Mouse (Mus musculus) gastrocnemius, postnatal 4 days (tissue): ENCODE measurements at regions not wholly inside any gene's neighbourhood (a gene's known extent, or its start where the extent isn't known, plus 50 kb on each side); places are given as distances from the start of the nearest gene placed in this dataset.

Source experiments
- DNase-seq, 2 experiments: peaks; one replicate each; pipeline ENCODE4 v3.0.0; 2021 to 2022; ENCODE audit warnings: low spot score in 2 of 2, mixed read lengths in 2 of 2

GRCm38 (mm10) chrX:14091661-14092060 lies 119.3 kb upstream of the H2al1n start:
- no peak for DNase-seq

GRCm38 (mm10) chrX:14133571-14133970 lies 77.4 kb upstream of the H2al1n start:
- no peak for DNase-seq

DNA sequence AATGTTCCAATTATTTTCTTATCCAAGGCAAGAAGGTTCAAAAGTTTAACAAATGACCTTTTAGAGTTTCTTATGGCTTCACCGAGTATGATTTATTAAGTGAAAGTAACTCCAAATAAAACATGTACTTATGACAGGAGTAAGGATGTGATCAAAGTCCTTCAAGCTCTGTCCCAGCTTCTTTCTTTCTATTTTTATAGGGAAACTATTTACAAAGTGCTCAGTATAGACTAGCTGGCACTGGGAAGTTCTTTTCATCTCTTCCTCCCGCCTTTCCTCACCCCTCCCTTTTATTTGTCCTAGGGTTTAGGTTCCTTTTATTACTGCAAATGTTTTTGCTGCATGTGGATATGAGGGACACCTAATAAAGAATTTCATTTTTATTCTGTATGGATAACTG lies 76.3 kb upstream of the H2al1n start:
- DNase-seq = no peak

DNA sequence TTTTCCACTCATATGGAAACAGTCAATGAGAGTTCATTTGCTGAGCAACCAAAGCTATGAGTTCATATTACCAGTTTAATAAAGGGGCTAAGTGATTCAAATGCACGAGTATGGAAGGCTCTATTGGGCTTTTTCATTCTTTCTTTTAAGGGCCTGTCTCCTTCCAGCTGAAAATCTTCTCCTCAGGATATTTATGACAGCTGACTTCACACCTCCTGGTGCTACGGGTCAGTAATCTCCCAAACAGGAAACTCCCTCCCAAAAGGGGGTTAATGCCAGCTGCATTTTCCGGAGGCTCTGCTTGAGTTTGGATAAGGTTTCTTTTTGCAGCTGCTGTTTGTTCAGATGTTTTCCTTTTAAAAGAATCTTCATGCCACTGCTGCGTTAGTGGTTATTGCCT lies 72.5 kb upstream of the H2al1n start:
- DNase-seq = peak in 1 of 2 experiments; percentile 9
